Mouse (Mus musculus) gastrocnemius, adult 18-20 months (tissue): ENCODE measurements around the gene Tmem147. TPM values are rescaled to one million over a fixed set of nuclear protein-coding genes. Genes with fewer than 3 reads are reported as not detected.
A peak's percentile ranks its signal among the peaks of the same experiment; 100 is the strongest.

ENCODE experiments used
- DNase-seq: peaks from one replicate; pipeline ENCODE4 v3.0.0; 2021; ENCODE audit warnings: low spot score
- total RNA-seq, 2 experiments: library from RNA; stranded (reverse); gene quantifications; 2 replicates each; pipeline ENCODE4 v1.2.3; 2021

The Tmem147 gene
- total RNA-seq, 2 experiments from 2014 or later = 215 to 233 TPM

DNA sequence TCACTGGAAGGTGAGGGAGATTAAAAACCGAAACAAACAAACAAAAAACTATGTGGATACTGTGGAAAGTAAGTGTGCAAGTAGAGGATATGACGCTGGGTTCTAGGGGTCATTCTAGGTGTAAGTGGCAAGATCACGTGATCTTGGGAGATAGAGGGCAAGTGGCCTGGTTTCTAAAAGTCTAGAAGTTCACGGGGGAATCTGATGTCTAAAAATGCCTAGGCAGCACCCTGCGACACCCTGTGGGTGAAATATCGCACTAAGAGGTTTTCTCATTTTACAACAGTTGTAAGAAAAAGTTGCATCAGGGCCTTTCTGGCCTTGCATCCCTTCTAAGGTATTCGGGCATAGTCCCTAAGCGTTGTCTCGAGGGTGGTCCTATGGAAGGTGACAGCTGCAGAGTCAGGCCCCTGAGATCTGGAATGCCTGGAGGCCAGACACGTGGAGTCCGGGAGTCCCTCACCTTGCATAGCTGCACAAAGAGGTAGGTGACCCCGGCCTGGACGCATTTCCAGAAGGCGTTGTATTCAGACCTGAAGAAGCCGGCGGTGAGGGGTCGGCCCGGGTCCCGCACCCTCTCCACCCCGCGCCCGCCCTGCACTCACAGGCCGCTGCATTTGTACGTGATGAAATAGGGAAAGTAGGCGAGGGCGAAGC is 473 bp downstream of the Tmem147 start:
- no peak for DNase-seq

DNA sequence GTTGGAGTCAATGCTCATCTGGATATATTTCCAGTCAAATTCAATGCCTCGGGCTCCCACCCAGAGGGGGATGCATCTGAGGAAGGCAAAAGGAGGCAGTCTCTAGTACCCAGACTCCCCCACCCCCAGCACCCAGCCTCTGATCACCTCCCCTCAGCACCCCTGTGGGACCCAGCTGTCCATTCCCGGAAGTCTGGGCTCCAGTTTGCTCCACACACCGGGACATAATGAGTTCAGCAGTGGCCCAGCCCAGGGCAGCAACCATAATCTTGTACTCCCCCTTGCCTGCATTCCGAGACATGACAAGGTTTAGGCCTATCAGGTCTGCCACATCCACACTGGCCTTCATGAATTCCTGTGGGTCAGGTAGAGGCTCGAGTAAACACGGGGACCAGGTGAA is 1.1 kb downstream of the Tmem147 start:
- no peak for DNase-seq

DNA sequence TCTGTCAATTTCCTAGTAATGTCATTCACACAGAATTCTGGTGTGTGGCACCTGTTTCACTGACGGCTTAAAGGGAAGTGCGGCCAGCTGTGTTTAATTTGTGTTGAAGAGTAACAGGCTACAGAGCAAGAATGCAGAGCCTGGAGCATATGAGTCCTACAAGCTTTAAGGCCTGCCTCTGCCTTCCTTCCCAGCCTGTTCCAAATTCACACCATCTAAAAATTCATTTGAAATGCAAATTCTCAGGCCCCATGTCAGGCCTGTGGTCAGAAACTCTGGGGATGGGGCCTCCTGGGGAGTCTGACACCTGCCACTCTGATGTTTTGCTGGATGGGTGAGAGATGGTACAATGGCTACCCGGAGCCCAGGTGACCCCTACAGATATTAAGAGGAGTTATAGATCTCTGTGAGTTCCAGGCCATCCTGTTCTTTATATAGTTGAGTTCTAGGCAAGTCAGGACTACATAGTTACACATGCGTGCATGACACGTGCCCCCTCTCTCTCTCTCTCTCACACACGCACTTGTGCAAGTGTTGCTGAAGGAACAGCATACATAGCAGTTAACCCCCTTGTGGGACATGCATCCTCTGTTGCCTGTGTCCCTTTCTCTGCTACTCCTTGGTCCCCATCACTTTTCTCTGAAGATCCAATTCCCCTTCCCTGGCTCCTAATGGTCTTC is 5.9 kb downstream of the Tmem147 start:
- no peak for DNase-seq

DNA sequence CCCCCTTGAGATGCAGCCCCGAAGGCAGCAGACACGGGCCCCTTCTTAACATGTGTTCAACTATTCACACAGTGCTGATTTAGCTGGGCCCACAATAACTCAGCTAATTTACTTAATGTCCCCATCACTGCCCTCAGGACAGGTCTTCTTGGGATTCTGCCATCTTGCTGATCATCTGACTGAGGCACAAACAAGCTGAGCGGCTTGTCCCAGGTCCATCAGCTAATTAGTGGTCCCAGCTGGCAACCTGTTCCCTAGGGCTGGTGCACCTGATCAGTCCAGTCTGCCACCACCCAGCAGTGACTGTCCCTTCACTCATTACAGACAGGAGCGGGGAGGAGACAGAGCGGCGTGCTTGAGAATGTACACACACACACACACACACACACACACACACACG is 8.1 kb downstream of the Tmem147 start:
- no peak for DNase-seq

DNA sequence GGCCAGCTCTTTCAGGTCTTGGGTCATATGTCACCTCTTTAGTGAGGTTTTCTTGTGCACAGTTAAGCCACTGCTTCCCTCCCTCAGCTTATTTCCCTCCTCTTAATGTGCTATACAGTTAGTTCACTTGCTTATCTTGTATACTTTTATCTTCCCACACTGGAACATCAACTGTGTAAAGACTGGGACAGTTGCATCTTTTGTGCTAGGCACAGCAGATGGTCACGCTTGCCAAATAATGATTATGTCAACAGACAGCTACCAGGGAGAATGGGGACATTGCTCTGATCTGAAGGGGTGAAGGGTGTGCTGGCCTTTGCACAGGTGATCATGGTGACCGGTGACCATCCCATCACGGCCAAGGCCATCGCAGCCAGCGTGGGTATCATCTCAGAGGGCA is 9.7 kb downstream of the Tmem147 start:
- DNase-seq = no peak

DNA sequence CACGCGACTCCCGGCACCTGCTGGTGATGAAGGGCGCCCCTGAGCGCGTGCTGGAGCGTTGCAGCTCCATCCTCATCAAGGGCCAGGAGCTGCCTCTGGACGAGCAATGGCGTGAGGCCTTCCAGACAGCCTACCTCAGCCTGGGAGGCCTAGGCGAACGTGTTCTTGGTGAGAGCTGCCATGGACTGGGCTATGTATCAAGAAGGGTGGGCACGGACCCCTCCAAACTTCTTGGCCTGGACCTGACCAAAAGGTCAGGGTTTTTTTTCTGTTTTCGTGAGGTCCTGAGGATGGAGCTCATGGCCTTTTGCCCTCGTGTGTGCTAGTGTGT is 11.7 kb downstream of the Tmem147 start:
- DNase-seq = no peak

DNA sequence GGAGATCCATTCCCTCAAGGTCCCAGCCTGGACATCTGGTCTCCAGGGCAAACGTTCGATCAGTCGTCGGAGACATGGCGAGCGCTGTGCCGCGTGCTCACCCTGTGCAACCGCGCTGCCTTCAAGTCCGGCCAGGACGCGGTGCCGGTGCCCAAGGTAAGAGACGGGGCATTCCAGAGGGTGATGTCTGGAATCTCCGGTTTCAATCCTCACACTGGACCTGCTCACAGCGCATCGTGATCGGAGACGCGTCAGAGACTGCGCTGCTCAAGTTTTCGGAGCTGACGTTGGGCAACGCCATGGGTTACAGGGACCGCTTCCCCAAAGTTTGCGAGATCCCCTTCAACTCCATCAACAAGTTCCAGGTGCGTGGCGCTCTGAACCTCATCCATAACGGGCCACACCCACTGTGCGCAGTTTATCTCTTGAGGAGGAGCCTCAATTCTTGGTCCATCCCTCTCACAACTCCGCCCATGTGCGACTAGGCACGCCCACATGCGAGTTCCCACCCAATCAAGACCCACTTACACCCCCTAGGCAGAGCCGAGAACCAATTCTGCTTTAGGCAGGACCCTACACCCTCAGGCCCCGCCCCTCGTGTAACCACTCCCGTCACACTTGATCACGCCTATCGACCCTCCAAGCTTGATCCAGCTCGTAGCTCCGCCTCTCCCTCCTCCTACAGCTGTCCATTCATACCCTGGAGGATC is 12.2 kb downstream of the Tmem147 start:
- peak; percentile 54 for DNase-seq

DNA sequence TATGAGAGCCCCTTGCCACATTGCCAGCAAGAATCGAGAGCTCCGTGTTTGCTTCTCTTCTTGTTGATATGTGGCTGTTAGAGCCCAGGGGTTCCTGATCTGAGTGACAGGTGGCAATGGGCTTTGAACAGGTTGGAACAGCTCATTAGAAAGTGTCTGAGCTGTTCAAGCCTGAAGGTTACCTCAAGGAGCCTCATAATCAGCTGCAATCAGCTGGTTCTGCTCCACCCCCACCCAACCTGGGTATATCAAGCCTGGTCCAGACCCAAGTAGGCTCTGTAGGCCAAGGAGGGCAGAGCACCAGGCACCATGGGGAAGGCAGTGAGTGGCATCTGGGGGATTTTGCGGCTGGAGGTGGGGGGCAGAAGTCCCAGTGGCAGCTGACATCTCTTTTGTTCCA is 17.4 kb downstream of the Tmem147 start, which contains the start of gene Atp4a:
Atp4a (plus strand) TSS at position 268 of the 400 bp plus-strand sequence.
- DNase-seq = no peak

DNA sequence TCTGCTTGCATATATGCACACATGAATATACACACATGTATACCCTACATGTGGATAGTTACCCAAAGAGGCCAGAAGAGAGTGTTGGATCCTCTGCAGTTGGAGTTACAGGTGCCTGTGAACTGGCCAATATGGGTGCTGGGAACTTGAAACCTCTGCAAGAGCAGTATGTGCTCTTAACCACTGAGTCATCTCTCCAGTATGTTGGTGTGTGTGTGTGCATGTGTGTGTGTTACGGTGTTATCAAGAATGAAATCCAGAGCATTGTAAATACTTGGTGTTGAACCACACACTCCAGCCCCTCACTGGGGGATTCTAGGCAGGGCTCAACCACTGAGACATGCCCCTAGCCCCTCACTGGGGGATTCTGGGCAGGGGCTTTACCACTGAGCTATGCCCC is 21.9 kb downstream of the Tmem147 start:
- no peak for DNase-seq

DNA sequence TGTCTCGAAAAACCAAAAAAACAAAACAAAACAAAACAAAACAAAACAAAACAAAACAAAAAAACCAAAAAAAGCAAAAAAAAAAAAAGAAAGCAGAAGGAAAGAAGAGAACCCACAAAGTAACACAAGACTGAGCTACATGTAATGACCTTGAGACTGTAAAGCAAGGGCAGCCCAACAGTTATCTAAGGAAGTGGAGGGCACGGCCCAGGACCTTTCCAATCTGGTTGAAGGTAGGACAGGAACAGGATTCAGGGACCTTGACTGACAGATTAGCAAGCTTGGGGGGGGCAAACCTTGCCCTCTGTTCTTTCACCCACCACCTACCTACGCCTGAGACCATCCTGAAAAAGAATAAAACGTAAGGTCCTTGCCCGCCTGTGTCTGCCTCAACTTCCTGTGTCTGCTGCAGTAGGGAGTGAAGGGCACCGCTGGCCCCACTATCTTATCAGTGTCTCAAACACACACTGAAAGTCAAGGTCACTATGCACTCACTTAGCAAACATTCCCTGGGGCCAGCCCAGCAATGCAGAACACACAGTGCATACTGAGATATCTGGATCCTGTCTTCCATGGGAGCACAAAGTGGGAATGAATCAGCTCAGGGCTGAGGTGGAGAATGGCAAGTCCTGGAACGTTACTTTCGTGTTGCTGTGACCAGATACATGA is 23.0 kb downstream of the Tmem147 start:
- no peak for DNase-seq

DNA sequence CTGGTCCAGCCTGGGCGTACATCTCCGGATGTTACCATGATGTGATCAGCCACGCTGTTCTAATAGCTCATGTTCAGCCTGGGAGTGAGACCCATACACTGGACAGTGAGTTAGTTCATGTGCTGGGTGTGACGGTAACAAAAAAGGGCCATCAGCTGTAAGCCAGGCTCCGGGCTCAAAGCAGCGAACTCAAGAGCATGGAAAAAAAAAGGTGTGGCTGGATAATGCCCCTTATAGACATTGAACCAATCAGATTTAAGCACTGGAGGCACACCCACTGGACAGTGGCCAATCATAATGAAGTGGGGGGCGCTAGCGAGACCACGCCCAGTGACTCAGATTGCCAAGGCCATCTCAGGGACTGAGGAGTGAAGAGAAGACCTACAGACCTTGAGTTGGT is 30.8 kb downstream of the Tmem147 start, which contains the start of gene 2200002J24Rik:
2200002J24Rik (plus strand) TSS at position 338 of the 400 bp plus-strand sequence.
- DNase-seq = no peak

DNA sequence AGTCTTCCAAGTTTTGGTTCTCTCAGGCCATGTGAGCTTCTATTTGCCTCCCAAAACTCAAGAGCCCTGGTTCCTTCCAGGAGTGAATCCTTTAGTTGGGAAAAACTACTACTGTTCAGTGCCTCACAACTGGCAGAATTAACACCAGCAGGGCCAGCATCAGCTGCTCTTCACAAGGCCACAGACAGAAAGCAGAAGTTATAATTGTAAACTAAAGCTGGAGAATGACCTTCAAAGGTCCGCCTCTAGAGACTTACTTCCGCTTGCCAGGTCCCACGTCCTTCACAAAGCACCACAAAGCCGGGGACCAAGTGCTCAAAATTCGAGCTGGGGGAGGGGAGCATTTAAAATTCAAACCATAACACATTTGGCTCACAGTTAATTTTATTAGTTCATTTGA is 31.2 kb downstream of the Tmem147 start:
- no peak for DNase-seq

DNA sequence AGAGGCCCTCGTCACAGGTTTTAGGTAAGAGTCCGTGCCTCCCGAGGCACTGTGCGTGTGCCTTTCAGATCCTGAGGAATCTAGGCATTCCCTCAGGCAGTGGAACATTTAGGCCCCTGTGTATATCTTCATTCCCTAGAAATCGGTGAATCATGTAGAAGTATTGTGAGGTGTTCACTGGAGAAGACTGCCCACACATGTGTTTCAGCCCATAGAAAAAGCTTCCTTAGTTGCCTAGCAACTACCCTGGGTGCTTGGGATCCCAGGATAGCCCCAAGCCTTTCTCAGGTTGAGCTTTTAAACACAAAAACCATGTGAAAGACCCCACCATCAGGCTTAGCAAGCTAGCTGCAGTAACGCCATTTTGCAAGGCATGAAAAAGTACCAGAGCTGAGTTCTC is 41.0 kb downstream of the Tmem147 start:
- no peak for DNase-seq

DNA sequence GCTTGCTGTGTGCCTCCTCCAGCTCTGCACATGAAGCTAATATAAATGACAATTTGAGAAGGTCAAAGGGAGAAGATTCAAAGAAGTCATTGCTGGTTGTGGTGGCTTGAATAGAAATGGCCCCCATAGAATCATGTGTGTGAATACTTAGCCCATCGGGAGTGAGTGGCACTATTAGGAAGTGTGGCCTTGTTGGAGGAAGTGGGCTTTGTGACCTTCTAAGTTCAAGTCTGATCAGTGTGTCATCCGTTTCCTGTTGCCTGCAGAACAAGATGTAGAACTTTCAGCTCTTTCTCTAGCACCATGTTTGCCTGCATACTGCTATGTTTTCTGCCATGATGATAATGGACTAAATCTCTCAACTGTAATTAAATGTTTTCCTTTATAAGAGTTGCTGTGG is 45.9 kb downstream of the Tmem147 start:
- no peak for DNase-seq

DNA sequence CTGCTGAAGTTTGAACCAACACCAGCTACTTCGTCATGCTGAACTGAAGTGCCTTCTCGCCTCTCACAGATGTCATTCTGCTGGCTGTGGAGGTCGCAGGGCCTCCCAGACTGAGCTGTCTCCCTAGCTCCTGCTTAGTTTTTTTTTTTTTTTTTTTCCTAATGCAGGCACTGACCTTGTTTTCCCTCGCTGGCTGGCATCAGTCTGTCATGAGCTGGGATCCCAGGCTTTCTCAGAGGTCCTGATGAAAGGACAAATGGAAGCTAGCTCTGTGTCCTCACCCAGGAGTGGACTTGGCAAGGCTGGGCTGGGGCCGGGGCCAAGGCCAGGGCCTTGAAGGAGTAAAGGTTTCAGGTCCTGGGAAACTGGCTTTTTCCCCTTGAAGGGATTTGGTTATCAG is 47.4 kb downstream of the Tmem147 start:
- peak; percentile 47 for DNase-seq

DNA sequence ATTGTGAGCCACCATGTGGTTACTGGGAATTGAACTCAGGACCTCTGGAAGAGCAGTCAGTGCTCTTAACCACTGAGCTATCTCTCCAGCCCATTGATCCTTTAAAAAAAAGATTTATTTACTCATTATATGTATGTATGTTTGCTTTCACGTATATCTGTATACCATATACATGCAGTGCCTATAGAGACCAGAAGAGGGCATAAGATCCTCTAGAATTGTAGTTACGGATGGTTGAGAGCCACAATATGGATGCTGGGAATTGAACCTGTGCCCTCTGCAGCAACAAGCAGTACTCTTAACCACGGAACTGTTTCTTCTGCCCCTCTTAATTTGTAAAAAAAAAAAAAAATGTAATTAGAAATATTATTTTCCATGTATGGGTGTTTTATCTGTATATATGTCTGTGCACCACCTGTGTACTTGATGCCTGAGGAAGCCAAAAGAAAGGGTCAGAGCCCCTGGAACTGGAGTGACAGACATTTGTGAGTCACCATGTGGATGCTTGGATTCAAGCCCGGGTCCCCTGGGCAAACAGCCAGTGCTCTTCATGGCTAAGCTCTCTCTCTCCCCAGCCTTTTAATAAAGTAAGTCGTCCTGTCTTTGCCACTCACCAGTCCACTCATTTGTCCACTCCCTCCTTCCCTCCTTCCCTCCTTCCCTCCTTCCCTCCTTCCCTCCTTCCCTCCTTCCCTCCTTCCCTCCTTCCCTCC is 50.9 kb downstream of the Tmem147 start:
- DNase-seq = no peak

Other genes starting within 250 kb of the Tmem147 start
- not detected for gene Prodh2, start 235.9 kb downstream of the Tmem147 start, total RNA-seq
- gene Arhgap33, start 194.5 kb downstream of the Tmem147 start, total RNA-seq = under 1 TPM; 0.27 to 0.47 TPM
- 1,000 to 10,000 TPM; 1,641 to 2,096 TPM for gene Hspb6, start 177.4 kb downstream of the Tmem147 start, total RNA-seq
- gene Proser3, start 177.2 kb downstream of the Tmem147 start, total RNA-seq = 1 to 10 TPM; 5.1 to 8.0 TPM
- gene Lin37, start 169.7 kb downstream of the Tmem147 start, total RNA-seq = 1 to 10 TPM; 8.7 to 9.0 TPM
- gene U2af1l4, start 166.2 kb downstream of the Tmem147 start, total RNA-seq = 10 to 100 TPM; 50.9 to 53.6 TPM
- gene Gm49396, start 166.2 kb downstream of the Tmem147 start, total RNA-seq = 1 to 10 TPM; 1.0 to 1.3 TPM
- gene Psenen, start 165.9 kb downstream of the Tmem147 start, total RNA-seq = 100 to 1,000 TPM; 122 to 132 TPM
- gene Igflr1, start 164.1 kb downstream of the Tmem147 start, total RNA-seq = 1 to 10 TPM in 1 of 2 experiments, under 1 TPM in 1; 0.82 to 1.4 TPM
- gene Kmt2b, start 140.8 kb downstream of the Tmem147 start, total RNA-seq = 10 to 100 TPM; 12.5 to 12.9 TPM
- not detected for gene Zbtb32, start 130.6 kb downstream of the Tmem147 start, total RNA-seq
- not detected for gene Upk1a, start 116.7 kb downstream of the Tmem147 start, total RNA-seq
- 1,000 to 10,000 TPM; 2,016 to 2,070 TPM for gene Cox6b1, start 103.4 kb downstream of the Tmem147 start, total RNA-seq
- not detected for gene Etv2, start 93.7 kb downstream of the Tmem147 start, total RNA-seq
- 10 to 100 TPM; 37.6 to 40.7 TPM for gene Rbm42, start 79.2 kb downstream of the Tmem147 start, total RNA-seq
- gene Haus5, start 64.5 kb downstream of the Tmem147 start, total RNA-seq = 1 to 10 TPM; 2.6 to 3.8 TPM
- gene Pmis2, start 57.9 kb downstream of the Tmem147 start, total RNA-seq = 1 to 10 TPM; 2.8 to 3.9 TPM
- not detected for gene 2200002J24Rik, start 30.6 kb downstream of the Tmem147 start, total RNA-seq
- gene Atp4a, start 17.3 kb downstream of the Tmem147 start, total RNA-seq = under 1 TPM in 1 of 2 experiments, not detected in 1; 0.07 TPM
- gene Gapdhs, start 14.1 kb upstream of the Tmem147 start, total RNA-seq = not detected
- 1 to 10 TPM; 2.8 to 4.9 TPM for gene Sbsn, start 21.9 kb upstream of the Tmem147 start, total RNA-seq
- under 1 TPM; 0.46 to 0.97 TPM for gene Dmkn, start 34.2 kb upstream of the Tmem147 start, total RNA-seq
- 1 to 10 TPM in 1 of 2 experiments, not detected in 1; 2.1 TPM for gene Krtdap, start 58.4 kb upstream of the Tmem147 start, total RNA-seq
- under 1 TPM; 0.50 to 0.90 TPM for gene Ffar2, start 94.2 kb upstream of the Tmem147 start, total RNA-seq
- not detected for gene Ffar3, start 126.6 kb upstream of the Tmem147 start, total RNA-seq
- gene Ffar1, start 132.0 kb upstream of the Tmem147 start, total RNA-seq = not detected
- not detected for gene Cd22, start 150.8 kb upstream of the Tmem147 start, total RNA-seq
- gene Mag, start 185.3 kb upstream of the Tmem147 start, total RNA-seq = under 1 TPM; 0.48 to 0.76 TPM
- not detected for gene Hamp2, start 195.1 kb upstream of the Tmem147 start, total RNA-seq
- 1 to 10 TPM in 1 of 2 experiments, not detected in 1; 2.2 TPM for gene Hamp, start 214.5 kb upstream of the Tmem147 start, total RNA-seq
- 10 to 100 TPM; 80.6 to 92.8 TPM for gene Usf2, start 227.3 kb upstream of the Tmem147 start, total RNA-seq
- under 1 TPM; 0.30 to 0.55 TPM for gene Lsr, start 243.9 kb upstream of the Tmem147 start, total RNA-seq
- gene Fam187b, start 244.2 kb upstream of the Tmem147 start, total RNA-seq = not detected